Mouse (Mus musculus): ENCODE data around the gene Trim72. TPM values are rescaled to one million over a fixed set of nuclear protein-coding genes. Genes with fewer than 3 reads are reported as not detected.
A peak's percentile ranks its signal among the peaks of the same experiment; 100 is the strongest.
"Not testable (repeated sequence)": the region's sequence is repeated elsewhere in the genome, so short reads cannot be mapped to it uniquely, and the experiment has no call there.

Gene Trim72
- total RNA-seq, 2 experiments from 2014 or later: 200 to 226 TPM

DNA sequence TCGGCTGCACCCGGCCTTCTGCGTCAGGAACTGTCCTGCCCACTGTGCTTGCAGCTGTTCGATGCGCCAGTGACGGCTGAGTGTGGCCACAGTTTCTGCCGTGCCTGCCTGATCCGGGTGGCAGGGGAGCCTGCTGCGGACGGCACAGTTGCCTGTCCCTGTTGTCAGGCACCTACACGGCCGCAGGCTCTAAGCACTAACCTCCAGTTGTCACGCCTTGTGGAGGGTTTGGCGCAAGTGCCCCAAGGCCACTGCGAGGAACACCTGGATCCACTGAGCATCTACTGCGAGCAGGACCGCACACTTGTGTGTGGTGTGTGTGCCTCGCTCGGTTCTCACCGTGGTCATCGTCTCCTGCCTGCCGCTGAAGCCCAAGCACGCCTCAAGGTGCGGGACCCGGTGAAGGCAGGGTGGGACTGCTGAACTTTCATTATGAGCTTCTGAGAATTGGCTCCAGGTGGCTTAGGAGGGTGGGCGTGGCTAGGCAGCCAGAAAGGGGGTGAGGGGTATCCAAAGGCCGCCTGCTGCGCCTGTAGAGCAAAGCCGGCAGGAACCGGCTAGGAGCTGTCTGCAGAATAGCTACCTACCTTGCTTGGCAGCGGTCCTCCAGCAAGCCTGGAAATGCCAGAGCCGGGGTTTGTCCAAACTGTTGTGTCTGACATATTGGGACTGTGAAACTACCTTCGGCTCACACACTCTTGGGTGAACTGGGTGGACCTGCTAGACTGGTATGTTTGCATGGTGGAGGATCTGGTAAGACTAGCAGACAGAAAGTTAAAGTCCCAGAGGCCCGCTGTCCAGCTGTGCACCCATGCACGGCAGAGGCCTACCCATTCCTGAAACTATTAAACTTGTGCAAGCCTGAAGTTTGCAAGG, 976 bp downstream of the Trim72 start:
- DNase-seq: peak; percentile 36 to 42
- intact Hi-C loops (cut with DNase I): loop anchor here (5.0 kb wide), 1 partner anchor 203 kb away; the partner anchor contains the start of gene Cox6a2

DNA sequence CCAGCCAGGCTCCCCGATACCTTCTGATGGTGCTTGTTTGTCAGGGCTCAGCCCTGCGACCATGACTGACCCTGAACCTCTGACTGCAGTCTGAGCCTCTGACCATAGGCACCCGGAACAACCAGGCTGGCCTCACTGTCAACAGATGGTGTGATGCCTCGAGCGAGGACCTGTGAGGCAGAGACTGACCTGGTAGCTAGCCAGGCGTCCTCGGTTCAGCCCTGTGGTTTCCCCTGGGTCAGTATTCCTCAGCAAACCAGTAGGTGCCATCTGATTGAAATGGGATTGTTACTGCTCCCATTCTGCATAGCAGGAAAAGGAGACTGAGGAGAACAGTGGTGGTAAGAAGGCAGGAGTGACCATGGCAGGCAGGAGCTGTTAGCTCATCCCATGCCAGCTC, 2.4 kb downstream of the Trim72 start:
- intact Hi-C loops (cut with DNase I): loop anchor here (5.0 kb wide), 1 partner anchor 201 kb away; the partner anchor contains the start of gene Cox6a2
- DNase-seq: no peak

DNA sequence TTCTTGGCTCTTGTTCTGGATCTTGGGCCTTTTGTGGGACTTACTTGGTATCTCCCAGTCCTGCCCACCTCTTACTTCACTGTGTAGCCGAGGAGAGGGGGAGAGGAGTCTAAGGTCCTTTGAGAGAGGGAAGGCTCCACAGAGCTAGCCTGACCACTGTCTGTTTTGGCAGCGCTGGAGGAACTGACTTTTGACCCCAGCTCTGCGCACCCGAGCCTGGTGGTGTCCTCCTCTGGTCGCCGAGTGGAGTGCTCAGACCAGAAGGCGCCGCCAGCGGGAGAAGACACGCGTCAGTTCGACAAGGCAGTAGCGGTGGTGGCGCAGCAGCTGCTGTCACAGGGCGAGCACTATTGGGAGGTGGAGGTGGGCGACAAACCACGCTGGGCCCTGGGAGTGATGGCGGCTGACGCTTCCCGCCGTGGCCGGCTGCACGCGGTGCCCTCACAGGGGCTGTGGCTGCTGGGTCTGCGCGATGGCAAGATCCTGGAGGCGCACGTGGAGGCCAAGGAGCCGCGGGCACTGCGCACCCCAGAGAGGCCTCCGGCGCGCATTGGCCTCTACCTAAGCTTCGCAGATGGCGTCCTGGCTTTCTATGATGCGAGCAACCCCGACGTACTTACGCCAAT, 6.1 kb downstream of the Trim72 start:
- intact Hi-C loops (cut with DNase I): loop anchor here (5.0 kb wide), 1 partner anchor 197 kb away; the partner anchor contains the start of gene Cox6a2
- DNase-seq: no peak

DNA sequence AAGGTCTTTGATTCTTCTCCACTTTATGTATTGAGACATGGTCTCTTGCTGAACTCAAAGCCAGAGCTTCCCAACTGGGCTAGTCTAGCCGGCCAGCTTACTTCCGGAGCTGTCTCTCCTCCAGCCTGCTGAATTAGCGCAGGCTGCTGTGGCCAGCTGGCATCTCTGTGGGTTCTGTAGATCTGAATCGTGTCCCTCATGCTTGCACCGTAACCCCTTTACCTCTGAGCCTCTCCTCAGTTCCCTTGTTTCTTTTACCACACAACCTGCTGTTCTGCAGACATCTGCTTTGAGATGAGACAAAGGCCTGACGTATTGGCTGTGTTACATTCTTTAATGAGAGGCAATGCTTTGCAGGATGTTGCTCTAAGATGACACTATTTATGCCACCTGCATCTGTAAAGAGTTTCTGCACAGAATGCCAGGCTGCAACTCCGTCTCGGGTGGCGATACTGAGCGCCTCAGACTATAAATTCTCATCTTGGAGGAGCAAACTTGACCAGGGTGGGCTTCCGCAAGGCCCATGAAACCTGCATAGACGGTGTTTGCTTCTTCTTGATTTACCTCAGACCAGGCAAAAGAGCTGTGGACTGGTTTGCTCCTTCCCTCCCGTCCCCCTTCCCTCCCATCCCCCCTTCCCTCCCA, 8.5 kb downstream of the Trim72 start:
- no peak for DNase-seq
- intact Hi-C loops (cut with DNase I): no loop called here

DNA sequence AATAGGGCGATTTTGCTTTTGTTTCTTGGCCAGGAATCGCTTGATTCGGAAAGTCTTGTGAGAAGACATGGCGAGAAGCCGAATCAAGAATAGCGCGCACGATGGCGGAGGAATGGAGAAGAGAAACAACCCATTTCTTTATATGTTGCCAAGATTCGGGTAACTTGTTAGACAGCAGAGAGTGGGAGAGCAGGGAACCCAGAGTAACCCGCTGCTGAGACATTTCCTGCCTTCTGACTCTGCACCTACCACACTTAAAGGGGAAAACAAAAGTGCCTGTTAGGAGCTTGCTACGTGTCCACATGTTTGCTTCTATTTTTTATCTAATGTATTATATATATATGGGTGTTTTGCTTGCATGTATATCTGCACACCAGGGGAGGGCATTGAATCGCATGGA, 9.4 kb downstream of the Trim72 start:
- intact Hi-C loops (cut with DNase I): no loop called here
- no peak for DNase-seq

DNA sequence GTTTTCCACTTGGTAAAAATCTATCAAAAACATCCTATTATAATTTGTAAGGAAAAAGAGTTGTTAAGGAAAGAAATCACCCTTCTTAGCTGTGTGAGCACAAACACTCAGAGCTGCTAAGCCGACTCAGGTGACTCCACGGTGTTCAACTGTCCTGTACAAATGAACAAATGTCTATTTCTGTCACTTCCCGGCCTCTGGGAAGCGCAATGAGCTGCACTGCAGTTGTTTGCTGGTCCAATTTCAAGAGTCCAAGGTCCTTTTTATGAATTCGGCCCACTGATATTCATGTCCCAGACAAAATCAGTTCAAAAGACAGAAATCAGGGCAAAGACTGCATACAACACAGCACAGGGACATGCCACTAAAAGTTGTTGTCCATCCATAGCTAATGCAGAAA, 12.4 kb downstream of the Trim72 start:
- DNase-seq; intact Hi-C loops (cut with DNase I): not testable (repeated sequence)

DNA sequence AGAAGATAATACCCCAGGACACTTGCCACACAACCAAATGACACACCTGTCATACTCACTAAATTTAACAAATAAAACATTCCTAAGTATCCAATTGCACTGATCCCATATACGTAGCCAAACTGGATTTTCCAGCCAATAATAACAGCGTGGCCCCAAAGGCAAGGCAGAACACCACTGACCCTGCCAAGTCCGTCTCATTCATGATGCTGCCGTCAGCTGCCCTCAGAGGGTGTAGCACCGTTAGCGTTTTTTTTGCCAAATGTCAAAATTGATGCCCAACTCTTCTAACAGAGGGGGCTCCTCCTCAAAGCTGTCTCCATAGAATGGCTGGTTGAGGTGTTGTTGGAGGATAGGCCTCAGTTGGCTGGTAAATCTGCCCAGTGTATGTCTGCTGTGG, 12.9 kb downstream of the Trim72 start:
- intact Hi-C loops (cut with DNase I): no loop called here
- no peak for DNase-seq

DNA sequence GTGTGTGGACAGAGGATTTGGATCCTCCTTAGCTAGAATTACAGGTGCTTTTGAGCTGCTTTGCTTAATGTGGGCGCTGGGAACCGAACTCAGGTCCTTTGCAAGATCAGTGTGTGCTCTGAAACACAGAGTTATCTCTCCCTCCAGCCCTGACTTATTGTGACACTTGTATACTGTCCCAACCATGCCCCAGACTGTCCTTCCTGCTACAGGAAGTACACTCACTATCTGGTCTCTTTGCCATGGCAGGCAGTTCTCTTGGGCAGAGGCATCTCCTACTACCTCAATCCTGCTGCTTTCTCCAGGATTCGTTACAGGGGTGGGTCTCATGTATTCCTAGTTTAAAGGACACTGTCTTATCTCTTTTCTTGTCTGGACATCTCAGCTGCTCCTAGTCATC, 14.5 kb downstream of the Trim72 start:
- intact Hi-C loops (cut with DNase I): no loop called here
- no peak for DNase-seq

DNA sequence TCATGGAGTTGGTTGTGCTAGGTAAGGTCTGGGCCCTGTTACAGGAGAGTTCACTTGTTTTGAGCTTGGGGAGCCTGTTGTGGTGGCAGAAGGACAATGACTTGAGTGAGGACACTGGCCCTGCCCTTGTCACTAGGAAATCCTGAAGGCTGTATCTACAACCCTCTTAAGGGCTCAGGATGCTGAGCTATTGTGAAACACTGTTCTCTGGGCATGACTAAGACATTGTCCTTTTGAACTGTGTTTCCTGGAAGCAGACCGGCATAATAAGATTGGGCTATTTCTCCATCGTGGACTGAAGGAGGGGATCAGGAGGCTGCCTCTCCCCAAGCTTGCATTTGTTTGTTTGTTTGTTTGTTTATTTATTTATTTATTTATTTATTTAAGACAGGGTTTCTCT, 15.4 kb downstream of the Trim72 start:
- DNase-seq: no peak
- intact Hi-C loops (cut with DNase I): no loop called here

DNA sequence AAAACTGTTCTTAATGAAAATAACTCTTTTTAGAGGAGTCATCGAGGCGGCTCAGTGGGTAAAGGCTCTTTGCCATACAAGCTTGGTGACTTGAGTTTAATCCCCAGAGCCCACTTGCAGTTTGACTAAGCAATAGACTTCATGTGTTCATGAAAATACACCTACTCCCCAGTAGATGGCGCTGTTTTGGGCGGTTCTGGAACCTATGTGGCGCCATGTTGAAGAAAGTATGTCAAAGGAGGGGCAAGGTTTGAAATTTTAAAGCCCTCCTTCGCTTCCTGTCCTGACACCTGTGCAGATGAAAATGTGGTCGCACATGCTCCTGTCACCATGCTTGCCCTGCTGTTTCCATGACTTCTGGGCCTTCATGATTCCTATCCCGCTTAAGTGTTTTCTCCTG, 19.2 kb downstream of the Trim72 start:
- intact Hi-C loops (cut with DNase I): no loop called here

DNA sequence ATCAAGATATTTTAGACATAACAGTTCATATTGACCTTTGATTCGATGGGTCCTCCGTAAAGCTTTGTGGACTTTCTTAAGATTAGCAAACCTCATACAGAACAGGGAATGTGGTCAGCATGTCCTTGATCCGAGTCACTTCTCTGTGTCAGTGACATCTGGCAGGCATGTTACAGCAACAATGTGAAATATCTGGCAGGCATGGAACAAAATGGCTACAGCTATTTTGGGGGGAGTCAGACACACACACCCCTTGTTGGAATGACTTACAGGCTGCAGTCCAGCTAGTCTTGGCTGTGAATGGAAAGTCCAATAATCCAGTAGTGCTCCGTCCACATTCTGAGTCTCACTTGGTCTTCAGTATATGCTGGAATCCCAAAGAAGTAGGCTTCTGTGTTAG, 19.8 kb downstream of the Trim72 start:
- intact Hi-C loops (cut with DNase I): no loop called here
- no peak for DNase-seq

More for the DNA sequence above, 19.2 kb downstream of the Trim72 start:
- DNase-seq: no peak

DNA sequence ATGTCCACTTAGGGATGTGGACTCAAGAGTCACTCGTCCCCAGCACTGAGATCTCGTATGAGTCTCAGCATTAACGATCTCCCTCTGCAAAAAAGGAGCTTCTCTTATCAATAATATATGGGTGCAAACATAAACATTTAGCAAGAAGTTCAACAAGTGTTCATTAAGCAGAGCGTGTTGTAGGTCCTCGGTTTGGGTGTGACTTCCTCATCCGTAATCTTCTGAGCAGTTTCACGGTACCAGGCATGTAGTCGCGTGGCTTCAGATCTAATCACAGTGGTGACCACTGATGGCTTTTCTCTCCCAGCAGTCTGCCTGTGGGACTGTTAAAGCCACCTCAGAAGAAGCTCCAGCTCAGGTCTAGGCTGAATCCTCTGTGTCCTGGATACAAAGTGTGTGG, 20.6 kb downstream of the Trim72 start:
- intact Hi-C loops (cut with DNase I): no loop called here
- DNase-seq: no peak

DNA sequence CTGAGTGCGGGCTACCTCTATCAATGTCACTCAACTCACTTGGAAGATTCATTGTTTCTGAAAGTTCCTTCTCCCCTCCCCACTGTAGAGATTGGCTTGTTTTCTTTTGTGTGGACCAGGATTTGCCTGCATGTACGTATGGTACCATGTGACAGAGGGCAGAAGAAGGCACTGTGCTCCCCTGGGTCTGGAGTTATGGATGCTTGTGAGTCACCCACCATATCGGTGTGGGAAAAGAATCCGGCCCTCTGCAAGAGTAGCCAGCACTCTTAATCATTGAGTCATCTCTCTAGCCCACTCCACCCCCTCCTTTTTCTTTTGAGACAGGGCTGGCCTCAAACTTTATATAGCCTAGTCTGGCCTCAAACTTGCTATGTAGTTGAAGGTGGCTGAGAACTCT, 21.2 kb downstream of the Trim72 start:
- DNase-seq: no peak
- intact Hi-C loops (cut with DNase I): no loop called here

DNA sequence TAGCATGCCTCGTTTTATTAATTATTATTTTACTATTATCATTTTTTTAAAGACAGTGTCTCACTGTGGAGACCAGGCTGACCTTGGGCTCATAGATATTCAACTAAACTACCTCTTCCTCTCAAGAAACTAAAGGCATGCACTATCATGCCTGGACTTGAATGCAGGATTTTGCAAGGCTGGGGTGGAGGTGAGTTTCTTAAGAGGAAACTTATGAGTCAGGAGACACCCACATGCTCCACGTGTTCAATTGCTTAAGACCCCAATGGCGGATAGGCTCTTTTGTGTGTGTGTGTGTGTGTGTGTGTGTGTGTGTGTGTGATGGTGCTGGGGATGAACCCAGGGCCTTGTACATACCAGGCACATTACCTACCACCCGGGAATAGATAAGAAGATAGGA, 21.6 kb downstream of the Trim72 start:
- DNase-seq: no peak
- intact Hi-C loops (cut with DNase I): no loop called here

DNA sequence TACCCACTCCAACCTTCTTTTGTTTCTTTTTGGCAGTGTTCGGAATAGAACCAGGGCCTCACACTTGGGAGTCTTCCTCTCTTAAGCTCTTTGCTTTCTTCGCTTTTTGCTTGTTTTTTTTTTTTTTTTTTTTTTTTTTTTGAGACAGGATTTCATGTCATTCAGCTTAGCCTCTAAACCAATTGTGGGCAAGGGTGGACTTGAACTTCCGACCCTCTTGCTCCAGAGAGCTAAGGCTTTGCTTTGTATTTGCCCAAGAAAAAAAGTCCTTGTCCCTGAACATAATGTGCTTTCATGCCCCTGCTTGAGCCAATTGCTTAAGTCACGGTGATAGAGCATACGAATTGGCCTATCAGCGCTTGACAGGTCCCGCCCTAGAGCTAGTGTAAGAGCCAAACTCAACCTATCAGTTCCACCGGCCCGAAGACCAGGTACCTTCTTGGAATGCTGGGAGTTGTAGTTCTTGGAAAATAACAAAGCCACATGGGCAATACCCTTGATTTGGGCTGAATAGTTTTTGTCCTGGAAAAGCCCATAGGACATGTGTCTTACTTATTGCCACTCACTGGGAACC, 27.7 kb downstream of the Trim72 start:
- no peak for DNase-seq
- intact Hi-C loops (cut with DNase I): no loop called here

DNA sequence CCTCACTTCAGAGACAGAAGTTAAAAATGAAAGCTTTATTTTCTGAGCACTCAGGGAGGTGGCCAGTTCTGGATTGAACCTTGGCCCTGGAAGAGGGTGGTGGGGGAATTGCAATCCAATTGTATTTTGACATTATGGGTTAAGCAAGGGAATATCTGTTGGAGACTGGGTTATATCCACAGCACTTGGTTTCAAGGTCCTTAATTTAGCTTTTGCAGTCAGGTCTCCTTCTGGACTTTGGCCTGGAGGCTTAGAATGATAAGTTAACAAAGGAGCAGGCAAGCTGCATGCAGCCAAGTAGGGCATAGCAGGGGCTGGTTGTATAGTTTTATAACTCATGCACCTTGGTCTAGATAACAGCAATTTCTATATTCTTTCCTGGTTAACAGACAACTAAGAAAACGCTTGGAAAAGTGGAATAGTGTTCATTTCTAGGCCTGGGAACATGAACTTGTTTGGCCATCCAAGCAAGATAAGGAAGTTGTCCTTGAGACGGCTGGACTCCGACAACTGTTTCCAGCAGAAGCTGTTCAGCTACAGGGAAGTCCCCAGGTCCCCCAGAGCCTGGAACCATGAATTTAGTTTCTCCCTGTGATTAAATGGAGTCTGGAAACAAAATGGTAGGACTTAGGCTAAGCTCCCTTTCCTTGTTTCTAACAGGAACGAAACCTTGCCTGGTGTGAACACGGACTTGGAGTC, 28.7 kb downstream of the Trim72 start:
- intact Hi-C loops (cut with DNase I): no loop called here
- DNase-seq: no peak

DNA sequence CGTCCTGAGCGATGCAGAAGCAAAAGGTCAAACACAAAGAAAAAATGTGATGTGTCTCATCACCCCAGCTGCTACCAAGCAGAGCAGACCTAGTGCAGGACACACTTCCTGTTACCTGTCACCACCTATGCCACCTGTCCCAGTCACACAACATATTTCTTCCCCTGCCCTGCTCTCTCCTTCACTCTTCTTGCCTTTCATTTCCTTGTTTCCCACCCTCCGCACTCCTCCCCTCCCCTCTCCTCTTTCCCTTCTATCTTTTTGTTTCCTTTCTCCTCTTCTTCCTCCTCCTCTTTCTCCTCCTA, 29.2 kb downstream of the Trim72 start:
- intact Hi-C loops (cut with DNase I): no loop called here

DNA sequence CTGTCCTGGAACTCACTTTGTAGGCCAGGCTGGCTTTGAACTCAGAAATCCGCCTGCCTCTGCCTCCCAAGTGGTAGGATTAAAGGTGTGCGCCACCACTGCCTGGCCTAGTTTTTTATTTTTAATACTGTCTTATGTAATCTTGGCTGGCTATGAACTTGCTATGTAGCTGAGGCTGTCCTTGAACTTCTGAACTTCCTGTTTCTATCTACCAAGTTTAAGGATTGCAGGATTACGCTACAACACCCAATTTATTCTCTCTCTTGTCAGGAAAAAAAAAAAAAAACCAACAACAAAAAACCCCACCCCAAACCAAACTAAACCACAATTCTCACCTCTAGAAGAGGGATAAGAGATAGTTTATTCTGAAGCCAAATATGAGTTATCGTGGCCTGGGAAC, 29.9 kb downstream of the Trim72 start:
- intact Hi-C loops (cut with DNase I): no loop called here
- DNase-seq: no peak

More for the DNA sequence above, 29.2 kb downstream of the Trim72 start:
- DNase-seq: no peak

DNA sequence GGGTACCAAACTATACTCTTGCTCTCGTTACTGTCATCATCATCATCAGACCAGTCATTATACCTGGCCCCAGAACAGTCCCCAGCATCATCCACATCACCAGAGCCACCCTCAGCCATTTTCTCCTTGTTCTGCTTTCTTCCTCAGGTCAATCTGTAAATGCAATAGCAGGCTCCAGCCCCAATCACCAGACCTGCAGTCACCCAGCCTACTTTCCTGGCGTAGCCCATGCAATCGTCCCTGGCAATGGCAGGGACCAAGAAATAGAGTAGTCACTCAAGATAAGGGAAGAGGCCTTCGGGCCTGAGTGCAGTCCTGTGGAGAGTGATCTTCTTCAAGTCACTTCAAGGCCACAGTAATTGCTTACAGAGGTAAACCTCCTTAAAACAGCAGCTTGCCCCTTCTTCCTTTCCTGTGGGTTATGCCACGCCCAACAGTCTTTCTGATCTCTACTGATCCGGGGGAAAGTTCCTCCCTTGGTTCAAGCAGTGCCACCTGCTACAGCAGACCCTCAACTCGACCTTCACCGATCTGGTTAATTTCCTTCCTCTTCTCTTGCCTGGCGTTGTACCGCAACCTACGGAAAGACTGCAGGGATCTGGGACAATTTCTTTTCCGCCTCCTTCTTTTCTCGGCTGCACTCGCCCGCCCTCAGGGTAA, 38.5 kb downstream of the Trim72 start:
- intact Hi-C loops (cut with DNase I): not testable (repeated sequence)

DNA sequence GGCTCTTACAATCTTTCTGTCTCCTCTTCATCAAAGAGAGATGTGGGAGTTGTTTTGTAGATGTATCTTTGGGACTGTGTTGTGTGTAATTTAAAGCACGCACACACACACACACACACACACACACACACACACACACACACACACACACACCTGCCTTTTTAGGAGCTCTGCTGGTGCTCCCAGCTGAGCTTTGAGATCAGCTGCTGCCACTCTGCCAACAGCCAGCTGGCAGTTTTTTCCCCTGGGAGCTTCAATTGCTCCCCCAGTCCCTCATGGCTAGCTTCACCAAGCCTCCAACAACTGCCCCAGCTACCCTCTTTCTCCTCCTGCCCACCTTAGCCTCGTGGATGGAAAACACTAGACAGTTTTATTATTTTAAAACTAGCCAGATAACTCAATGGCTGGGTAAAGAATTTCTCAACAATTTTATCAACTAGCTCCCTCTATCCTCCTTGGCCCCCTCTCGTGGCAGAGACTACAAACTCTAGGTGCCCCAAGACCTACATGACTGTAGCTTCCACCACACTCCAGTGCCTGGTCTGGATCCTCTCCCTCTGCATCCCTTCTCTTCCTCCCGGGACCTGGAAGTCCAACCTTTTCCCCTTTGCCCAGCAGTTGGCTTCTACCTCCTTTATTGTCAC, 40.5 kb downstream of the Trim72 start:
- intact Hi-C loops (cut with DNase I): no loop called here
- DNase-seq: no peak

More for the DNA sequence above, 38.5 kb downstream of the Trim72 start:
- DNase-seq: not testable (repeated sequence)

Data from gastrocnemius, postnatal 36 days (tissue).